Mouse (Mus musculus): ENCODE results near the gene Slc35f4. TPM values are rescaled to one million over a fixed set of nuclear protein-coding genes. Genes with fewer than 3 reads are reported as not detected.

Gene Slc35f4
- total and polyA plus RNA-seq, 3 experiments, result not detected

- peaks cover 0 to 4% of the 10 kb centered on the region in 2 experiments; a peak in 1 of 4 replicates for H3K4me1 ChIP-seq (ENCODE audit: control insufficient read depth in 1 of 2, insufficient read depth in 2 of 2)
- H3K27ac ChIP-seq (ENCODE audit: insufficient read depth, low read depth), result no peak overlapping the region
- no peak overlapping the region for H3K4me3 ChIP-seq (replicated peaks in 1 of 3; ENCODE audit: low read depth in 2 of 3, low read length in 2 of 3, poor library complexity in 1 of 3)
- TF ChIP-seq GABPA (IDR thresholded peaks at IDR 0.05; ENCODE audit: insufficient replicate concordance, low read depth, low read length) (no peak), ETS1 (conservative IDR thresholded peaks at IDR 0.05; ENCODE audit: low read depth, low read length) (no peak), ZMIZ1 (IDR thresholded peaks at IDR 0.05; ENCODE audit: low read depth, low read length) (no peak), JUN (IDR thresholded peaks at IDR 0.05; ENCODE audit: insufficient read depth, low read depth, low read length) (no peak), JUND (conservative IDR thresholded peaks at IDR 0.05; ENCODE audit: low read depth, low read length) (no peak), USF2 (conservative IDR thresholded peaks at IDR 0.05; ENCODE audit: low read depth, low read length) (no peak), KAT2A (IDR thresholded peaks at IDR 0.05; ENCODE audit: insufficient replicate concordance, low read length) (no peak), CHD1 (IDR thresholded peaks at IDR 0.05; ENCODE audit: low read depth, low read length) (no peak), PAX5 (IDR thresholded peaks at IDR 0.05; ENCODE audit: low read length) (no peak), POLR2A (IDR thresholded peaks at IDR 0.05; ENCODE audit: low read depth, low read length) (no peak), TBP (conservative IDR thresholded peaks at IDR 0.05; ENCODE audit: low read depth, low read length) (no peak), NELFE (IDR thresholded peaks at IDR 0.05; ENCODE audit: low read depth, low read length) (no peak), HCFC1 (IDR thresholded peaks at IDR 0.05; ENCODE audit: low read depth, low read length) (no peak), ZNF384 (IDR thresholded peaks at IDR 0.05; ENCODE audit: low read depth, low read length) (no peak), TCF12 (IDR thresholded peaks at IDR 0.05; ENCODE audit: low read depth, low read length) (no peak), EP300 (IDR thresholded peaks at IDR 0.05; ENCODE audit: low read length) (no peak), RAD21 (IDR thresholded peaks at IDR 0.05; ENCODE audit: low read depth, low read length) (no peak)
- in situ Hi-C loops (cut with MboI; ENCODE audit: low pct_ligation_motif_present, low pct_unique_long_range_greater_than_20kb, low sequenced_read_pairs), result no loop called here
- dilution Hi-C loops (cut with MboI; ENCODE audit: extremely low pct_ligation_motif_present, extremely low pct_unique_long_range_greater_than_20kb, low sequenced_read_pairs), result no loop called here
- H3K79me2 ChIP-seq (replicated peaks; ENCODE audit: control insufficient read depth, extremely low read depth, insufficient read depth, poor library complexity, severe bottlenecking), result no peaks in the 10 kb centered on the region
- no peak for DNase-seq (ENCODE audit: extremely low read depth)
- no peaks in the 10 kb centered on the region for H3K27me3 ChIP-seq (replicated peaks)
- no peak overlapping the region for H3K9ac ChIP-seq (ENCODE audit: insufficient read depth, low read depth)
- no peaks in the 10 kb centered on the region for H3K36me3 ChIP-seq (replicated peaks in 1 of 2; ENCODE audit: control insufficient read depth in 1 of 2, insufficient read depth in 1 of 2, low read length in 1 of 2)
- H3K4me2 ChIP-seq (ENCODE audit: insufficient read depth, low read depth, poor library complexity, severe bottlenecking), result no peak overlapping the region
- H3K9me3 ChIP-seq (replicated peaks; ENCODE audit: low read length), result no peaks in the 10 kb centered on the region
These were observed 214.3 kb downstream of the Slc35f4 start for GRCm38 (mm10) chr14:49311548-49311947.

- Histone ChIP-seq H3K27ac (ENCODE audit: insufficient read depth, low read depth) (no peak overlapping the region), H3K27me3 (replicated peaks) (no peaks in the 10 kb centered on the region), H3K4me3 (replicated peaks in 1 of 3; ENCODE audit: low read depth in 2 of 3, low read length in 2 of 3, poor library complexity in 1 of 3) (no peak overlapping the region), H3K9me3 (replicated peaks; ENCODE audit: low read length) (no peaks in the 10 kb centered on the region), H3K4me2 (ENCODE audit: insufficient read depth, low read depth, poor library complexity, severe bottlenecking) (no peak overlapping the region), H3K4me1 (ENCODE audit: control insufficient read depth in 1 of 2, insufficient read depth in 2 of 2) (peaks cover 0 to 4% of the 10 kb centered on the region in 2 experiments; a peak in 1 of 4 replicates), H3K9ac (ENCODE audit: insufficient read depth, low read depth) (no peak overlapping the region), H3K36me3 (replicated peaks in 1 of 2; ENCODE audit: control insufficient read depth in 1 of 2, insufficient read depth in 1 of 2, low read length in 1 of 2) (no peaks in the 10 kb centered on the region), H3K79me2 (replicated peaks; ENCODE audit: control insufficient read depth, extremely low read depth, insufficient read depth, poor library complexity, severe bottlenecking) (no peaks in the 10 kb centered on the region)
- in situ Hi-C loops (cut with MboI; ENCODE audit: low pct_ligation_motif_present, low pct_unique_long_range_greater_than_20kb, low sequenced_read_pairs) (no loop called here), dilution Hi-C loops (cut with MboI; ENCODE audit: extremely low pct_ligation_motif_present, extremely low pct_unique_long_range_greater_than_20kb, low sequenced_read_pairs) (no loop called here)
- no peak for DNase-seq (ENCODE audit: extremely low read depth)
- TF ChIP-seq ELF1 (IDR thresholded peaks at IDR 0.05; ENCODE audit: low read depth, low read length), result no peak
- no peak for TF ChIP-seq POLR2AphosphoS2 (IDR thresholded peaks at IDR 0.05; ENCODE audit: low read depth, low read length)
- TF ChIP-seq ZKSCAN1 (IDR thresholded peaks at IDR 0.05; ENCODE audit: borderline replicate concordance, low read depth, low read length), result no peak
- TF ChIP-seq MAZ (IDR thresholded peaks at IDR 0.05; ENCODE audit: low read depth, low read length), result no peak
- no peak for TF ChIP-seq MAFK (IDR thresholded peaks at IDR 0.05; ENCODE audit: insufficient replicate concordance, low read length)
- no peak for TF ChIP-seq TBP (conservative IDR thresholded peaks at IDR 0.05; ENCODE audit: low read depth, low read length)
These were observed 214.8 kb downstream of the Slc35f4 start for GRCm38 (mm10) chr14:49311091-49311492.

Data from CH12.LX (cell line).